Mouse (Mus musculus) left cerebral cortex, adult 11 months (tissue): Measurements from ENCODE around the gene Ttll11.

Experiments
- DNase-seq: peaks from one replicate; pipeline ENCODE4 v3.0.0; 2022; ENCODE audit warnings: low spot score

Ttll11 gene

DNA sequence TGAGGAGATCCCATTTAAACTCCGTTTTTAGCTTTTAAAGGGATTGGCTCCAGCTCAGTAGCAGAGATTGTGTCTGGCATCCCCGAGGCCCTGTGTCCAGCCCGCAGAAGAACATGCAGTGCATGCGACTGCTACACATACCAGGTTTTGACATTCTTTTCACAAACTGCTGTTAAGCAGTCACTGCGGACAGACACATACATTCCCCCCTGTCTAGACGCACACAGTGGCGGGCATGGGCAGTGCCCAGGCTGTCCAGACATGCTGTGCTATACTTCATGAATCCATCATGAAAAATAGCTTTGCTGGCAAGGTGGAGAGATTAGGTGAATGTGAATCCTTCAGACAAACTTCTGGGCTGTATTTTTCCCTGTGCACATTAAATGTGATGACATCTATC lies 154.6 kb downstream of the Ttll11 start:
- DNase-seq, result no peak

DNA sequence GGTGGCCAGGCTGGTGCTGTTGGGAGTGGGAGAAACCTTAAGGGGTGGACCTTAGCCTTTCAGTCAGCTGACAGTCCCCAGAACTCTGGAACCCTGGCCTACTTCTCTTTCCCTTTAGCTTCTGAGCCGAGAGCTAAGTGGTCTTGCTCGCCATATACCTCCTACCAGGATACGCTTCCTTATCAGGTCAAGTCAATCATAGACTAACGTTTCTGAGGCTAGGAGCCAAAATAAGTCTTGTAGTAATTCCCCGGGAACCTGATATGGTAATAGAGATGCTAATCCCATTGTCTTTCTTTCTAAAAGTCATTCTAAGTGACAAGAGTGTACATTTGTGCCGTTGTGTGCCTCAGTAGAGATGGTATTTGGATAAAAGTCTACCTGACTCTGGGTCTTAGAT lies 156.1 kb downstream of the Ttll11 start:
- DNase-seq, result no peak

DNA sequence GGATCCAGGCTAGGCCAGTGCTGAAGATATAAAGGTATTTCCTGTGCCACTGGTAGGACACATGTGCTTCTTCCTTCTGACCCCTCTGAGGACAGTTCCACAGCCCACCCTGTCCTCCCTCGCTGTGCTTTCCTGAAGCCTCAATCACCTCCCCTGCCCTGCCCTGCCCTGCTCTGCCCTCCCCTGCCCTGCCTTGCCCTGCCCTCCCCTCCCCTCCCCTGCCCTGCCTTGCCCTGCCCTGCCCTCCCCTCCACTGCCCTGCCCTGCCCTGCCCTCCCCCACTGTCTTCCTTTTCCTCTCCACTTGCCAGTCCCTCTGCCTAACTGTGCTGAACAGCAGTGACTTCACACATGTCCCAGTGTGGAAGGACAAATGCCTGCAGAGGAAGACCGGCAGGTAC lies 160.8 kb downstream of the Ttll11 start:
- DNase-seq, result no peak

DNA sequence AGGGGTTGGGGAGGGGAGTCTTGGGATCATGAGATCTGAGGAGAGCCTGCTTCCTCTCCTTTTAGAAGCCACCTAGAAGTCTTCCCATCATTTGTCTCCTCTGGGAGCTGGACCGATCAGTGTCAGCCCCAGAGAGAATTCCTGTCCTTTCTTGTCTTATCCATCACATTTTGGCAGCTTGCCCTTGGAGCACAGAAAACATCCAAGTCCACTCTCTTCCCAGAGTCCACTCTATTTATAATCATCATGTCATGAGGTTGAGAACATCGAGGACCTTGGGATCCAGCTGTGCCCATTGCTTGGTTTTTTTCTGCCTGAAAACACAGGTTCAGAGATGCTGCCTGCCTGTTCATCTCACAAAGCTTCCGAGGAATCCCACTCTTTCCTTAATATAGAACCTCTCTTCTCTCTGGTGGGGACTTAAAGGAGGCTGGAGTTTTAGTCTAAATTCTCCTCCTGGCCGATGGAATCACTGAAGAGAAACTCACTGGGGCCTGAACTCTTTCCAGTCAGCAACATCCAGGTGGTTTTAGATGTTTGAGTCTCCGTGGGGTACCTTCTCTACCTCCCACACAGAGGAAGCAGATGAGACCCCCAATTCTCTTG lies 163.6 kb downstream of the Ttll11 start:
- no peak for DNase-seq

DNA sequence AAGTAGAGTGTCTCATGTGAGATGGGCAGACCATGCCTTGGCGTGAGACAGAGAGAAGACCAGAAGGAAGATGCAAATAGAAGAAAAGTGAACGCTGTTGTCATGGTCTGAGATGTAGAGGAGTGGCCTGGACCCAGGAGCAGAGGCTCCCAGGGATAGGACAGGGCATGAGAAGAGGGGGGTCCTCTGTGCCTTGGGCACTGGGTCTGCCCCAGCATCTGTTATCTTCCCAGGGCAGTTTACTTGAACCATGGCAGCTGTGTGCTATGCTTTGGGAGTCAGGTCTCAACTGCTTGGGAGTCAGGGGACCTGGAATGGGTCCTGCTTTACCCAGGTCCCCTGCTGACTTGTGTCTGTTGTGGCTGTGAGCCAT lies 167.2 kb downstream of the Ttll11 start:
- no peak for DNase-seq

DNA sequence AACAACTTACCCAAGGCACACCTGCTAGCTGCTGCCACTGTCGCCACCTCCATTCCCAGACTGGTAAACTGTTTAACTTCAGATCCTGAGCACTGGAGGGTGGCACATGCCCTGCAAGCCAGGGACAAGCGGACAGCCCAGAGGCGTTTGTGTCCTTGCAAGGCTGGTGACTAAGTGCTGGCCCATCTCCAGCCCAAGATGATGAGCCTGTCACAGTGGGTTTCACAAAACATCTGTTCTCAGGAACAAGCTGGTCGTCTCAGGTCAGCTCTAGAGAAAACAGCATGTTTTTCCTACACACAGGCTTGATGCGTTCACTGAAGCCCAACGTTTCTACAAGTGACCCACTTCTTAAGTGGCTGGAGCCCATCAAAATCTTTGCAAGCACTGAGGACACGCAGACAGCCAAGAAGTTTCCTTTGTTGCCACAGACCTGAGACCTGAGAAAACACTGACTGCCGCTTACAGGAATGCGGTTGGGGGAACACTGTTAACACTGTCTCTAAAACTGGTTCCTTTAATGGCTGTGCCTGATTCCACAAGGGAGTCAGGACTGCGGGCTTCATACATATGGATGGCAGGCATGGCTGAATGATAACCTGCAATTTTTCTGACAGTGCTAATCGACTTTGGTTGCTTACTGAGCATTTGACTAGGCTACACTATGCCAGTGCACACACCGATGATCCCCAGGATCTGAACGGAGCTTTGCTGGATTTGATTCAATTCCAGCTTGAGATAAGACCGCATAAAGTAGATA lies 167.7 kb downstream of the Ttll11 start:
- no peak for DNase-seq

DNA sequence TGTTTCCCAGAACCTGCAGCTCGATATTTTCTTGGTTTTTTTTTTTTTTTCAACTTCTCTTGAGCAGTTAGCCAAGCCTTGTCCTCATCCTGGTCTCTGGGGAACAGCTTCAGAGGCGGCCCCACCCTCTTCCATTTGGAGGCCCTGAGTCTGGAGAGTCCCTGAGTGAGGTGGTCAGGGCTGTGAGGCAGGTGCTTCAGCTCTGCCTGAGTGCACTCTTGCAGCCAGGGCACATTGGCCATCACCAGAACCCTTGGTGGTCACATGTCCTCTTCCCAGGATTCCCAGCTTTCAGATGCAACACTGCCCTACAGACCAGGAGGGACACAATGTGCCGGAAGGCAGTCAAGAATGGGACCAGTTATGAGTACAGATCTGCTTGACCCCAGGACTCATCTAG lies 169.7 kb downstream of the Ttll11 start:
- DNase-seq, result no peak

DNA sequence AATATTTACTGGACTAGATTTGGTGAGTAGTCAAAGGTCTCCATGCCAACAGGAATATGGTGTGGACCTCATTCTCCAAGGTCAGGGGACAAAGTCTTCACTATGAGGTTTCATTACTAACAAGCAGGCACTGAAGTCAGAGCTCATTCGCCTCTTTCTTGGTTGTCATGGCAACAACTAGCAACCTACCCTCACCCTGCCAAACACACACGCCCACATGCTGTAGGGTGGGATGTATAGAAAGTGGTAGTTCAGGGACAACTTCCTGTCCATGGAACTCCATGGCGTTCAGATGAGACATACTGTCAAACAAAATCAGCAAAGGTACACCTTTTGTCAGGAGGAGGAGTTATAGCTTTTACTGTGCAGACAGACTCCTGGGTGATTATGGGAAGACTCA lies 170.6 kb downstream of the Ttll11 start:
- peak; percentile 39 for DNase-seq

DNA sequence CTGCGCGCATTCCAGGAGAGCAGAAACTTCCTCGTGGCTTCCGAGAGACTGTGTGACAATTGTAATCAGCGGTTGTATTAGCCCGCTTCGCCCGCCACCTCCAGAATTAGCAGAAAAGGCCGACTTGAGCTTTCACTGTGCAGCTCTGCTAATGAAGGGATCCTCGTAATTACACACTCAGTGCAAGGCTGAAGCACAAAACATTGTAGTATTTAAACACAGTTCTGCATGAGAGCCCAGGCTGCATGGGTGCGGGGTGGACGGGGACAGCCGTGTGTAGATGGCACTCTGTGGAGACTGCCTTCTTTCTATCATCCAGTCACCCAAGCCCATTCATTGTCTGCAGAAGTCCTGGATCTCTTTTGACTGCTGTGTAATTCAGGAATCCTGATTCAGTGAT lies 173.8 kb downstream of the Ttll11 start:
- DNase-seq, result no peak

DNA sequence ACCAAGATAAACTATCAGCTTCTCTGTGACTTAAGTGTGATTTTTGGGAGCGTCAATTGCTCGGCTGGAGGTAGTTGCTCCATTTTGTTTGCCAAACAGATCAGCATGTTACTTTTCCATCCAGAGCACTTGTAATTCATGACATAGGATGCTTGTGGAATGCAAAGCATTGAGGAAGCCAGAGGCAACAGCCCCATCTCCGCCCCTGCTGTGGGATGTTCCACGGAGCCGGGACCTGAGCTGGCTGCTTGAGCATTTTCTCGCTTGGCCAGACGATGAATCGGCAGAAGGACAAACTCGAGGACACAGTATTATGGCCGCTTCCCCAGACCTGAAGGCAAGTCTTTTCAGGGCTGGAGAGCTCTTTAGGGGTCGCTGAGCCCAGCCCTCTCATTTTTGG lies 176.6 kb downstream of the Ttll11 start:
- no peak for DNase-seq

DNA sequence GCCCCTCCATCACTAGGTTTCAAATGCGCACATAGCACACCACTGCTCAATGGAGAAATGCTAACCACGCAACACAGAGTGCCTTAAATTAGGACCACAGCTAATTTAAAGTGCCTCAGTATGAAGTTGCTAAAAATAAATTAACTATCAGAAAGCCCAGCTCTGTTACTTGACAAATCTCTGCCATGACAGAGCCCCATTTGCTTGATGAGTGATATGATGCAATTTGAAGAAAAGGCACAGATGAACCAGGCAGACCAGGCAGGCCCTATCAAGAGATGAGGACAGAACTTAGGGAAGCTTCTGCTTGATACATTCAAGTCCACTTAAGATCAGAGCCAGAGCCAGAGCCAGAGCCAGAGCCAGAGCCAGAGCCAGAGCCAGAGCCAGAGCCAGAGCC lies 178.0 kb downstream of the Ttll11 start:
- DNase-seq, result no peak

DNA sequence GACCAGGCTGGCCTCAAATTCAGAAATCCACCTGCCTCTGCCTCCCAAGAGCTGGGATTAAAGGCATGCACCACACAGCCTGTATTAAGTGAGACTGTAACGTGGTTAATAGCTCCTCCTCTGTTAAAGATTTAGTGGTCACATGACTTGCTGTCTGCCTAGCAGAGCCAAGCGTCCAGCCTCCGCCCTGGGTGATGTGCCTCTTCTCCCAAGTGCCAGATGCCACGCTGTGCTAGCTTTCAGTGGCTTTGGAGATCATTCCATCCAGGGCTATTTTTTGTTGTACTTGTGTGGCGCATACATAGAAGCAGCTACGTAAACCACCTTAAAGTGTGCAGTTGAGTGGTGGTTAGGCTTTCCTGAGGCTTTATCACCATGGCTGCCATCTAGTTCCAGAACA lies 180.6 kb downstream of the Ttll11 start:
- DNase-seq, result no peak

DNA sequence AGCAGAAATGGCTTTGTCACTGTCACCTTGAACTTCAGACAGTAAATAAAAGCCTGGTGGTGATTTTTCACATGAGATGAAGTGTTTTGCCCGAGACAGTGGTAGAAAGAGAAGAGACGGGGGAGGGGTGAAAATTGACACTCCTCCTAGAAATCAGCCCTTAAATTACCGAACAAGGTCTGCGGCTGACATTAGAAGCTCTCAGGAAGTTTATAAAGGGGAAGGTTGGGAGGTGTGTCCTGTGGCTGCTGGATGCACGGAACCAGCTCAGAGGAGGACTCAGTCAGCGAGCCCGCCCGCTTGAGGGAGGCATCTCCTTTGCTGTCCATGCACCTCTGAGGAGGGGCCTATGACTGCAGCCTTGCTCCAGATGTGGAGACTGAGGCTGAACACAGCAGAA lies 181.7 kb downstream of the Ttll11 start:
- DNase-seq, result no peak

DNA sequence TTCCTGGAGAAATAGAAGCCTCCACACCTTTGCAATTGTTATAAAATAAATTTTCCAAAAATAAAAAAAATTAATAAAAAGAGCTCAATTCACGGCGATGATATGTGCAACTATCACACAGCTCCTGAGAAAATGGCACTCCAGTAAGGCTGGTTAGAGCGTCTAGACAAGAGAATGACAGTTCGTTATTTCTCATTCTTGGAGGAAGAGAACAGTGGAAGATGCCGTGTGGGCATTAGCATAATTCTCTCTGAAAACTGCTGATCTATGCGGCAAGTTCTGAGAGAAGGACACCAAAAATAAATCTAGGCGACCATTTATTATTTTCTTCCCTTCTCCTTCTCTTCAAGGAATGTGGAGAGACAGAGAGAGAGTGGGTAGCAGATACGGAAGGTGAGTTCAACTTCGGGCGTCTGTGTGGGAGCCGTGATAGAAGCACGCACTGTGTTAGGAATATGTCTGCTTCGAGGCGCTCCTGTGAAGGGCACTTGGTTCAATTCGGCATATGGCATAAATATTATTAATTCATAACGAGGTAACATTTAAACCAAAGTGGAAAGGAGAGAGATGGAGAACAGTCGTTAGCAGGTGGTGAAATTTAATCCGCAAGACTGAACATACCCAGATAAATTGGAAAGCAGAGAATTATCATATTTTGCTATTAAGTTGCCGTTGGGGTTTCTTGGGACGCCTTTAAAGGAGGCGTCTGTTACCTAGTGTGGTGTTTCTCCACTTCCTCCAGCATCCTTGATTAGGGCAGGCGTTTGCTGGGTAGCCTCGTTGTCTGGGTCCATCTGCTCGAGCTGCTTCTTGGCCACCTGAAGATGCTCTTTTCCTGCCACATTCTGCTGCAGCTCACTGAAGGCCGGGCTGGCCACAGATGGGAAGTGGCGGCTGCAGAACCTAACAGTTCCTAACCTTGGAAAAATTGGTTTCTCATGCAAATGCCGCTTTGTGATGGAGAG lies 190.1 kb downstream of the Ttll11 start:
- DNase-seq, result no peak

DNA sequence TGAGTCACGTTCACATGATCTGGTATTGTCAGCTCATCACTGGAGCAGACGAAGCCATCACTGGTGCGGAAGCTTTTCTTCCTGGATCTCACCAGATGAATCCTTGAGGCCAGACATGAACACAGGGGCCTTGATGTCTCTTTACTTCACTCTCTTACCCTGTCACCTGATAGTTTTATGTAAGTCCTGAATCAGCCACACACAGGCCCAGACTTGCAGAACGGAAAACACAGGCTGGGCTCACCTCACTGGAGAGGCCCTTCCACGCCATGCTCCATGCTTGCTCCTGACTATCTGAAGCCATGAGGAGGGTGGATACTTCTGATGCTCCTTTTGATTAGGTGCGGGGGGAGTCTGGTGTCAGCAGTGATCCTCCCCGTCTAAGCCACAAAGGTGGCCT lies 193.8 kb downstream of the Ttll11 start:
- no peak for DNase-seq

DNA sequence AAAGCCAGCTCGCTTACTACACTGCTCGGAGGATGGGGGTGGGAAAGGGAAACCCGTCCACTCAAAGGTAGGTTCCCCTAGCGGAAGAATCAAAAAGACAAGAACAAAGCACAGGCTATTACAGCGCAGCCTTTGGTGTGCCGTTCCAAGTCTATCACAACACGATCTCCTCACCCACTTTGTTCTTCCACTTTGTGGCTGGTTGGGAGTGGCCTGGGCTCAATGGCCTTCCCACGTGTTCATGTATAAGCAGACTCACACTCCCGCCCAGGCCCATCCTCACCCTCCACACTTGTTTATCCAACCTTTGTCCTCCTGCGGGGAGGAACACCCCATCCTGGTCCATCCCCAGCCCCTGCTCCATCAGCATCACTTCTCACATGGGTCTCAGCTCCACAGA lies 196.3 kb downstream of the Ttll11 start:
- DNase-seq, result no peak

DNA sequence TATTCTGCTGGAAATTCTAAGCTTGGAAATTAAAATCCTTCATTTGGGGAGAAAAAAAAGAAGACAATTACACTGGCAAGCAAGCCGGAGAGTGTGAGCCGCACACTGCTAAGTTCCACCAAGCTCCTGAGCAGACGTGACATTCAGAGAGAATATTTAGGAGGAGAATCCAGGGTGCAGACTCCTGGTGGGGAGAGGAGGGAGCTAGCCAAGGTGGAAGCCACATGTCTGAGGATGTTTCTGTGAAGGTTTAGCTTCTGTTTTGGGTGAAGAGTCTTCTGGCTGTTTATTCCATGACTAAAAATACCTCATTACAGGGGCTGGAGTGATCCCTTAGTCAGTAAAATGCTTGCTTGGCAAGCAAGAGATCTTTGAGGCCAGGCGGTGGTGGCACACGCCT lies 200.4 kb downstream of the Ttll11 start:
- no peak for DNase-seq

DNA sequence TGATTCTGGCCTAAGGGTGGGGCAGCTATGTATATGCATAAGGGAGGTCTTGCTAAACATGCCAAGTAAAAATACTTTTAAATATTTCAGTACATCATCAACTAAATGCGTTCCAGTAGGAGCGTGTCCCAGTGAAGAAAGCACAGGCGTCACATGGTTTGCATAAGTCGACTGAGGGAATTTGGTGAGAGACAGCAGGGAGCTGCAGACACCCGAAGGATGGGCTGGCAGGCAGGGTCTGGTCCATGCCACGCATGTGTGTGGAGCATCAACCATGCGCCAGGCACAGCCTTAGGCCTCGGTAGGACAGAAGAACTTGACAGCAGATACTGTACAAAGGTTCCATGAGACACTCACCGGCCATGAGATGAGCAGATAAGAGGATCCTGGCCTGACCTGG lies 202.8 kb downstream of the Ttll11 start:
- no peak for DNase-seq

DNA sequence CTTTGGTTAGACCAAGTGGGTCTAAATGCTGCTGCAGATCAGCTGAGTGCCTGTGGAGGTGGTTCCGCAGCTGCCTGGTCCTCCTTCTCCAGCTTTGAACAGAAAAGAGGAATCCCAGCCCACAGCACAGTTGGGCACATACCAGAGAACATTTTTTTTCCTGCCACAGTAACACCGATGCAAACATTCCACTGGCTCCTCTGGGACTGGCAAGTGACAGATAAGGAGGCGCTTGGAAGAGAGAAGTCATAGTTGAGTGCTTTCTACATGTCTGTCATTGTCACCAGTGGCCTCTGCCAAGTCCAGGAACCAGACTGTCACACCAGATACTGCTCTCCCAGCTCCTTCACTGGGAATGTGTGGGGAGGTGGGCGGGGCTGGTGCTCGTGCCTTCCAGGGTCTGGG lies 204.1 kb downstream of the Ttll11 start:
- no peak for DNase-seq

DNA sequence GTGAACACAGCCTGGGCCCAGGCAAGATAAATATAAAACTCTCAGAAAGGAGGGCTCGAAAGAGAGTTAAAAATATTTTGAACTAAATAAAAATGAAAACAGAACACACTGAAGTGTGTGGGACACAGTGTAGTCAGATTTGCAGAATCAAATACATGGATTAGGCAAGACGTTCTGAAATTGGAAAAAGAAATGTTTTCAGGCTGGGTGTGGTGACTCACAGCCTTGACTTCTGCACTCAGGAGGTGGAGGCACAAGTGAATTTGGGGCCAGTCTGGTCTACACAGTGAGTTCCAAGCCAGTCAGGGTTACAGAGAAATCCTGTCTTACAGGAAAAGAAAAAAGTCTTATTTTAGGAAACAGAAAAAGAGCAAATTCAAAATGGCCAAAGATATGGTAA lies 209.2 kb downstream of the Ttll11 start:
- no peak for DNase-seq

DNA sequence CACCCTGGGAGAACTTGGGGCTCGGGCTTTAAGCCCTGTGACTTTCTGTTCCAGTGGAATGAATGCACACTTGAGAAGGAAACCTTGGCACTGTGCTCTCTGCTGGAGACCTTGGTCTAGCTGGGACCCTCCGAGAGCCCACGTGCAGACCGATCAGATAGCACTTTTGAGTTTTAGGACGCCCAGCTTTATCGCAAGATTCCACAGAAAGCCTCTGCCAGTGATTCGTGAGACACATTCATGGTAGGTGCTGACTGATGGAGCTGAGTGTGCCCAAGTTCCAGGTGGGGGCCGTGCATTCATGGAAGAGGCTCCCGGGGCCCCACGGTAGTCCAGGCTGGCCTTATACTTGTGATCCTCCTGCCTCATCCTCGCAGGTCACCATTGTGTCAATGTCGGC lies 210.3 kb downstream of the Ttll11 start:
- no peak for DNase-seq

DNA sequence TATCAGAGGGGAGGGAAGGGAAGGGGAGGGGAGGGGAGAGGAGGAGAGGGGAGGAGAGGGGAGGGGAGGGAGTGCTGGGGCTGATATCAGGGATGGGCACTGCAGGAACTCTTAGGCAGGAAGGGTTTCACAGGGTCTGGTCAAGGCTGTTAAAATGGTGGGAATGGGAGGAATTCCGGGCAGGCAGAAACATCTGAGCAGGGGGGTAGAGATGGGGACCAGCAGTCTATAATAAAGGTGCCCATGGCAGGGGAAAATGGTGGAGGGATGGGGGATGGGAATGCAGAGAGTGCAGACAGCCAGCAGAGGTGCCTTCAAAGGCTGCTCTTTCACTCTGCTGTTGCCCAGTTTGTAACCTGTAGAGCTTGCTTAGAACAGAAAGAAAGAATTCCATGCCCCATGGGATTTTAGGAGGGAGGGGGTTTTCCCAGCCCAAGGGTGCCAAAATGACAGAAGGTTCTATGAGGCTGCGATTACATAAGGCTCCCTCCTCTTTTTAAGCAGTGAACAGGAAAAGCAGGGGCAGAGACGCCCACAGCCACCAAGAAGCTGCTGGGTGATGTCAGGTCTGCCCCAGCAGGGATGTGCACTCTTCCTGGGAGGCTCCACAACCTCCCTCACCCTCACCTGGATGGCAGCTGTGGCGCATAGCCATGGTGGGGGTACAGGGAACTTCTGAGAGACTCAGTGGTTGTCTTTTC lies 211.0 kb downstream of the Ttll11 start:
- DNase-seq, result peak; percentile 76
